Mouse (Mus musculus) midbrain, embryonic 14.5 days (tissue): ENCODE results near the gene Scarf2. TPM values are rescaled to one million over a fixed set of nuclear protein-coding genes. Genes with fewer than 3 reads are reported as not detected.

Experiments
- ATAC-seq: fragments of 200-750 bp; cut with Nextera tagmentation; 2 replicates; pipeline ENCODE4 v1.8.0; 2017; ENCODE audit warnings: moderate number of reproducible peaks, moderate library complexity; ENCODE audit not compliant: low FRiP score, low TSS enrichment
- DNase-seq: peaks from one replicate; pipeline ENCODE4 v3.0.0-alpha.2; 2015
- H3K27ac ChIP-seq: fragments of 300-500 bp; sonication (generic); replicated peaks from 2 replicates; pipeline ENCODE4 v1.5.1; 2014; ENCODE audit warnings: mild to moderate bottlenecking, low read depth, low read length, moderate library complexity
- H3K27me3 ChIP-seq: fragments of 300-500 bp; sonication (generic); 2 replicates; pipeline ENCODE4 v1.6.1; 2014; ENCODE audit warnings: low read length, control low read depth, mixed read lengths; ENCODE audit not compliant: control insufficient read depth, insufficient read depth
- H3K36me3 ChIP-seq: fragments of 300-500 bp; sonication (generic); 2 replicates; pipeline ENCODE4 v1.6.1; 2014; ENCODE audit warnings: low read length, control low read depth; ENCODE audit not compliant: control insufficient read depth, insufficient read depth
- H3K4me1 ChIP-seq: fragments of 300-500 bp; sonication (generic); 2 replicates; pipeline ENCODE4 v1.6.1; 2014; ENCODE audit warnings: mild to moderate bottlenecking, antibody characterized with exemption, low read length, control low read depth; ENCODE audit not compliant: control insufficient read depth, insufficient read depth
- H3K4me2 ChIP-seq: fragments of 300-500 bp; sonication (generic); 2 replicates; pipeline ENCODE4 v1.6.1; 2014; ENCODE audit warnings: mild to moderate bottlenecking, low read length, moderate library complexity
- H3K4me3 ChIP-seq: fragments of 300-500 bp; sonication (generic); replicated peaks from 2 replicates; pipeline ENCODE4 v1.5.1; 2014; ENCODE audit warnings: low read depth, low read length
- H3K9ac ChIP-seq: fragments of 300-500 bp; sonication (generic); replicated peaks from 2 replicates; pipeline ENCODE4 v1.6.1; 2014; ENCODE audit warnings: mild to moderate bottlenecking, low read length, moderate library complexity
- H3K9me3 ChIP-seq: fragments of 300-500 bp; sonication (generic); 2 replicates; pipeline ENCODE4 v1.6.1; 2016; ENCODE audit warnings: low read length, control low read depth, mixed read lengths; ENCODE audit not compliant: control insufficient read depth
- WGBS: fragments of 180-500 bp; shearing (Covaris S2); extraction: QIAGEN DNeasy Blood & Tissue Kit; methylation state at CpG from one replicate; pipeline ENCODE4 v1.1.7; 2014; 5-methylcytosine and 5-hydroxymethylcytosine counted together
- polyA plus RNA-seq: library from polyadenylated mRNA; unstranded; fragments of >200 nt; fragmentation: Nextera tagmentation; extraction: Ambion mirVana; gene quantifications from 2 replicates; pipeline ENCODE4 v1.2.1, GENCODE M21; 2014

Scarf2 gene
- polyA plus RNA-seq, 1 experiment from 2014 or later: 1.0 TPM

DNA sequence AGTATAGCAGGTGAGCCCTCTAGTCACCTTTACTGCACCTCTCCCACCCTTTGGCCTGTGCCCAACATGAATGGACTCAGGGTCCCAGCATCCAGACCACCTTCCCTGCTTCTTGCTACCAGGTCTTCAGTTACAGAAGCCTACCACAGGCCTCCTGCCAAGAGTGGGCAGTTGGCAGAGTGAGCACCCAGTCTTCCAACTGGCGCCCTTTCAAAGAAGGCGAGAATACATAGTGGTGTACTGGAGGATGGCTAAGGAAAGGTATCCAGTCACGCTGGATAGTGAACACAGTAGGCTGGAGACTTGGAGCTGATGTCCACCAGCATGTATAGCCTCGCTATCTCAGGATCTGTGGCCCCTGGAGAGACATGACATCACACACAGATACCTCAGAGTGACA lies 3.0 kb upstream of the Scarf2 start:
- H3K4me1 ChIP-seq: peaks cover 15% of the 10 kb centered on the region; the same call in 1 of the 2 replicates
- no peak overlapping the region for H3K9ac ChIP-seq
- ATAC-seq: no peak
- 86% methylated on average over 4 of the region's 4 CpGs for WGBS
- H3K9me3 ChIP-seq: no peaks in the 10 kb centered on the region
- no peak overlapping the region for H3K4me2 ChIP-seq
- peaks cover 39% of the 10 kb centered on the region for H3K27me3 ChIP-seq
- DNase-seq: no peak
- no peak overlapping the region for H3K27ac ChIP-seq
- peaks cover 44% of the 10 kb centered on the region for H3K36me3 ChIP-seq
- H3K4me3 ChIP-seq: no peak overlapping the region

DNA sequence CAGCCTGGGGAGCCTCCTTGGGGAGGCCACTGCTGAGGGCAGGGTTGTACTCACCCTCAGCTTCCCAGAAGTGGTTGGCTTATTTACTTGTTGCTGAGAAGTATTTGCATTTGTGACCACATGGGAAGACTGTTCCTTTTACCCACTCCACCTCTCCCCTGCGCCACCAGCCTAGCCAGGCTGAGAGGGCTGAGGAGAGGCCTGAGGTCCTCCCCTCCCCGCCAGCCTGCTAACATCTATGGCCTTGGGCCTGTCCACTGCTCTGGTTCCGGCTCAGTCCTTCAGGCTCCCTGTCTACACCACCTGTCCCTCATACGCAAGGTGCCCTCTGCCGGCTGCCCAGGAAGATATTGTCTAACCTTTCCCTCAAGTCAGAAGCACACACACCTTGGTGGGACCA lies 1.4 kb upstream of the Scarf2 start:
- H3K27me3 ChIP-seq: peaks cover 53% of the 10 kb centered on the region
- H3K4me3 ChIP-seq: no peak overlapping the region
- H3K36me3 ChIP-seq: peaks cover 32% of the 10 kb centered on the region
- WGBS: 64% methylated on average over 5 of the region's 5 CpGs
- no peak overlapping the region for H3K9ac ChIP-seq
- ATAC-seq (no peak), DNase-seq (no peak)
- peaks cover 15% of the 10 kb centered on the region; the same call in 1 of the 2 replicates for H3K4me1 ChIP-seq
- H3K4me2 ChIP-seq: no peak overlapping the region
- no peak overlapping the region for H3K27ac ChIP-seq
- no peaks in the 10 kb centered on the region for H3K9me3 ChIP-seq

DNA sequence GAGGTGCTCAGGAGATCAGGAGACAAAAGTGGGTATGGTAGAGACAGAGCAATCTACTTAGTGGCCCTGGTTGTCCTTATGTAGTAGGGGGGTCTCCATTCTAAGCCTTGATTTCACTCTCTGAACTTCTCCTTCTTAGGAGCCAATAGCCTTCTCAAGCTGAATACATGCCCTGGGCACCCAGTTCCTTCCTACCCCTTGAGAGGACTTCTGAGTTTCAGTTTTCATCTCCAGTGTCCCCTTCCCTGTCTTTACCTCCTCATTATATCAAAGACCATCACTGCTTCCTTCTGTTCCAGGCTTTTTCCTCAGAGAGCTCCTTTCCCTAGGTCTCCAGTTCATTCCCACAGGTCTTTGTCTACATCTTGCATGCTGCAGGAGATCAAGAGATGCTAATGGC lies 563 bp upstream of the Scarf2 start:
- Histone ChIP-seq H3K27me3 (peaks cover 61% of the 10 kb centered on the region), H3K36me3 (peaks cover 23% of the 10 kb centered on the region), H3K9me3 (no peaks in the 10 kb centered on the region), H3K27ac (no peak overlapping the region), H3K4me1 (peaks cover 15% of the 10 kb centered on the region; the same call in 1 of the 2 replicates), H3K9ac (peak overlapping the region; percentile 56; the same call in 1 of the 2 replicates), H3K4me2 (peak overlapping the region; percentile 79), H3K4me3 (peak overlapping the region; percentile 42)
- DNase-seq: no peak
- no peak for ATAC-seq

DNA sequence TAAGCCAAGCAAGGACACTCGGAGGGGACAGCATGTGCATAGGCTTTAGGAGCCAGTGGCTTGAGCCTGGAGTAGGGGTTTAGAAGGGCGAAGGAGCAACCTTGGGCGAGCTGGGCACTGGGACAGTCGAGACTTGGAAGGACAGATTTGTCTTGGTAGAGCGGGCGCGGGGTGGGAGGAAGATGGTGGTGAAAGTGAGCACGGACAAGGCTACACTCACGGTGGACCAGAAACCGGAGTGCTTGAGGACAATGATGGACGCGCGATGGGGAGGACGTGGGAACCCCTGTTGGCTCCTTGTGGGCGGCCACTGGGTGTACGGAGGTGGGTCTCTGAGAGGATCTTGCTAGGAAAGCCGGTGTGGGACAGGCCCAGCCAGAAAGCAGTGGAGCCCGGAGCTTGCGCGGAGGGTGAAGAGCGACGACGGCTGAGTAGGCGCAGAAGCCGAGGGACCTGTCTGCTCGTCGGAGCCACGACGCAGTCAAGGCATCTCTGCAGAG lies 780 bp downstream of the Scarf2 start:
- no peak overlapping the region for H3K27ac ChIP-seq

DNA sequence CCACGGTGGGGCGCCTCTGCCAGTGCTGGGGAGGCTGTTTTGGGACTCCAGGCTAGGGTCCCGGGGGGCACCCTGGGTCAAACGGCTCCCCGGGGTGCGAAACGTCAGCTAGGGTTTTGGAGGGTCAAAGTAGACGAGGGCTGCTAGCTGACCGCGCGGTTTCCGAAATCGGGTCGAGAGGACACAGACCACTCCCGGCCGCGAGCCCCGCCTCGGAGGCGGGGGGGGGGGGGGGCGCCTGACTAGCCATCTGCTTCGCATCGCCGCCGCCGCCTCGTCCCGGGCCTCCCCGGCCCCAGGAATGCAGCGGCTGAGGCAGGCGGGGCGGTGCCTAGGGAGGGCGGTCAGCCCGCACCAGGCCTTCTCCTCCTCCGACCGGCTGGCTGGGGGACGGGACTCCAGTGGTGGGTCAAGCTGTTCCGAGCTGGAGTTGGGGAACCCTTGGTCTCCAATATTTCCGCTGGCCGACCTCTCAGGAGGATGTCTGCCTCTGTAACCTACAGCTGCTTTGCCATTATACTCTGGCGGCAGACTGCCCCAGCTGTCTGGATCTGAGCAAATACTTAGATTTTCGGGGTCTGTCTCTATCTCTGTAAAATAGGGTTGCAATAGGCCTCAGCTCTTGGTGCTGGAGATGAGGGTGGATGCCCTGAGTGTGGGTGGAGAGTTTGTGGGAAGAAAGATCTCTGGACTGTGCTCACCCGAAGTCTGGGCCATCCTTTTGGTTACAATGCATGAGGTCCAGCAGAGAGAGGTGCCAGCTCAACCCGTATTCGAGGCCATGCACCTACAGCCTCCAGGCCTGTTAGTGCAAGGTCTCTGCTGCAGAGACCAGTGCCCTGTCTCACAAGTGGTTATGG lies 1.5 kb downstream of the Scarf2 start:
- Histone ChIP-seq H3K4me2 (peak overlapping the region; percentile 79), H3K27ac (no peak overlapping the region), H3K36me3 (peaks cover 3% of the 10 kb centered on the region; the same call in 1 of the 2 replicates), H3K4me1 (peaks cover 28% of the 10 kb centered on the region), H3K4me3 (peak overlapping the region; percentile 42), H3K9ac (no peak overlapping the region; the same call in 1 of the 2 replicates), H3K27me3 (peaks cover 82% of the 10 kb centered on the region), H3K9me3 (no peaks in the 10 kb centered on the region)
- WGBS: 2% methylated on average over 43 of the region's 45 CpGs
- DNase-seq (peak; percentile 31), ATAC-seq (no peak)

More for the DNA sequence above, 780 bp downstream of the Scarf2 start:
- peaks cover 9% of the 10 kb centered on the region for H3K36me3 ChIP-seq
- H3K9ac ChIP-seq: no peak overlapping the region; the same call in 1 of the 2 replicates
- H3K27me3 ChIP-seq: peaks cover 75% of the 10 kb centered on the region
- ATAC-seq (no peak), DNase-seq (peak; percentile 50)
- peaks cover 21% of the 10 kb centered on the region for H3K4me1 ChIP-seq
- H3K9me3 ChIP-seq: no peaks in the 10 kb centered on the region
- 3% methylated on average over 29 of the region's 29 CpGs for WGBS
- H3K4me2 ChIP-seq: peak overlapping the region; percentile 79
- H3K4me3 ChIP-seq: peak overlapping the region; percentile 42

DNA sequence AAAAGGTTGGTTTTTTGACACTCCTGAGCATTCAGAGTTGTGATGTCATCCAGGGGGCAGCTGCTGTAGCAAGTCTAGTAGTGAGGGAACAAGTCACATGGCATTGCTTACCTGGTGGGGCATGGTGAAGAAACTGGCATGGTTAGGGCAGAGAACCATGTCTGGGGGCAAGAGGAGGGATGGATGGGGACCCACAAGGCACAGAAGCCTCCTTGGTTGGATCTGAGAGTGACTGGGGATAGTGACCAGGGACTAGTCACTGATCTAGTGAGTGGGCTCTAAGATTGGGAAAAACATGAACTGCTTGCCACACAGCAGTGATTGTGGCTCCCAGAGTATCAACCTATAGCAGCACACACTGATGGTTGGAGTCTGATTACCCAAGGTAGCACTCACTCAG lies 2.5 kb downstream of the Scarf2 start:
- DNase-seq: no peak
- no peak overlapping the region for H3K4me2 ChIP-seq
- no peaks in the 10 kb centered on the region for H3K9me3 ChIP-seq
- H3K27me3 ChIP-seq: peaks cover 92% of the 10 kb centered on the region
- H3K4me1 ChIP-seq: peaks cover 29% of the 10 kb centered on the region
- H3K9ac ChIP-seq: no peak overlapping the region
- no peak overlapping the region for H3K27ac ChIP-seq
- no peak for ATAC-seq
- H3K36me3 ChIP-seq: no peaks in the 10 kb centered on the region
- no peak overlapping the region for H3K4me3 ChIP-seq

DNA sequence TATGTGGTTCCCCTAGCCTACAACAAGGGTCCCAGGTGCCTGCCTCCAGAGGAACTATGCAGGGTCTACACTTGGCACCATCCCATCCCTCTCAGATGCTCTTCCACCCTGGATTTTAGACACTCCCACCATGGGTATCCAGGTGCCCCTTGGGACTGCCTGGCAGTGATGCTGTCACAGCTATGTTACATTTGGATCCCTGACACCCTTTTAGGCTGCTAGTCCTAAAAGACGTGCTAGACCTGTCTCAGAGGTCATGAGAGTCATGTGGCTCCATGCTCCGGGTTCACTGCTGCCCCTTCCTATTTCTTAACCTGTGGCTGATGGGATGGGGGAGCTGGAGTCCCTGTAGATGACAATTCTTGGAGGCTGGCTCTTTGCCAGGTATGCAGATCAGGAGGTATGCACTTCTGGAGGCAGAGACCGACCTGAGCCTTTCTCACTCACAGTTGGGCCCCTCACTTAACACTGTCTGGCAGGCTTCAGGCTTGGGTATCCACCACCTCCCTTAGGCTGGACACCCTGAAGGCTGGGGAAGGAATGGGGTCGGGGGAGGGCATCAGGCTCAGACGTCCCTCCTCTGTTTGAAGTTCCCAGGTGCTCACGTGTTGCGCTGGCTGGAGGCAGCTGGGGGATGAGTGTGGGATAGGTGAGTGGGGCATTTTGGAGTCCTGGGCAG lies 4.8 kb downstream of the Scarf2 start:
- peaks cover 96% of the 10 kb centered on the region for H3K27me3 ChIP-seq
- ATAC-seq: no peak; the same call in 1 of the 2 replicates
- peaks cover 30% of the 10 kb centered on the region for H3K4me1 ChIP-seq
- peak overlapping the region; percentile 35 for H3K4me3 ChIP-seq
- no peak overlapping the region for H3K9ac ChIP-seq
- WGBS: 4% methylated on average over 7 of the region's 7 CpGs
- H3K9me3 ChIP-seq: no peaks in the 10 kb centered on the region
- DNase-seq: no peak
- no peaks in the 10 kb centered on the region for H3K36me3 ChIP-seq
- no peak overlapping the region for H3K27ac ChIP-seq
- H3K4me2 ChIP-seq: no peak overlapping the region; the same call in 1 of the 2 replicates

DNA sequence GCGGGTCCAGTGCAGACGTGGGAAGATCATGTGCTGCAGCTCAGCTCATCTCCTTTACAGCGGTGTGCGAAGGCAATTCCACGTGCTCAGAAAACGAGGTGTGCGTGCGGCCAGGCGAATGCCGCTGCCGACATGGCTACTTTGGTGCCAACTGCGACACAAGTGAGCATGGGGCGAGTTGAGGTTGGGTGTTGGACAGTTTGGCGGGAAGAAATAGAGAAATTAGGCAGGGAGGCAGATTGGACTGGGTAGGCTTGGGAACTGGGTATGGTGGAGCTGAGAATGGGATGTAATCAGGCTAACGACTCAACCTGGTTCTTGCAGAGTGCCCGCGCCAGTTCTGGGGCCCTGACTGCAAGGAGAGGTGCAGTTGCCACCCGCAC lies 5.4 kb downstream of the Scarf2 start:
- H3K27ac ChIP-seq: no peak overlapping the region
- H3K4me1 ChIP-seq: peaks cover 26% of the 10 kb centered on the region
- H3K4me2 ChIP-seq: peak overlapping the region; percentile 59
- H3K9ac ChIP-seq: peak overlapping the region; percentile 31; the same call in 1 of the 2 replicates
- DNase-seq: no peak
- no peaks in the 10 kb centered on the region for H3K36me3 ChIP-seq
- WGBS: 5% methylated on average over 18 of the region's 18 CpGs
- H3K4me3 ChIP-seq: peak overlapping the region; percentile 35
- no peaks in the 10 kb centered on the region for H3K9me3 ChIP-seq
- ATAC-seq: no peak
- peaks cover 90% of the 10 kb centered on the region for H3K27me3 ChIP-seq
